Mouse (Mus musculus) embryonic facial prominence, embryonic 14.5 days (tissue): Measurements from ENCODE around the gene Anks1b. TPM values are rescaled to one million over a fixed set of nuclear protein-coding genes. Genes with fewer than 3 reads are reported as not detected.
A peak's percentile ranks its signal among the peaks of the same experiment; 100 is the strongest.

Experiments used
- ATAC-seq: fragments of 200-750 bp; cut with Nextera tagmentation; 2 replicates; pipeline ENCODE4 v1.8.0; 2017; ENCODE audit warnings: low read depth, moderate number of reproducible peaks, moderate TSS enrichment
- DNase-seq: peaks from one replicate; pipeline ENCODE4 v3.0.0-alpha.2; 2015; ENCODE audit warnings: low spot score
- H3K27ac ChIP-seq: fragments of 300-500 bp; sonication (generic); replicated peaks from 2 replicates; pipeline ENCODE4 v1.5.1; 2014; ENCODE audit warnings: low read depth, mild to moderate bottlenecking, low read length, moderate library complexity
- H3K27me3 ChIP-seq: fragments of 300-500 bp; sonication (generic); replicated peaks from 2 replicates; pipeline ENCODE4 v1.6.1; 2014; ENCODE audit warnings: low read length; ENCODE audit not compliant: control insufficient read depth, insufficient read depth
- H3K36me3 ChIP-seq: fragments of 300-500 bp; sonication (generic); 2 replicates; pipeline ENCODE4 v1.6.1; 2014; ENCODE audit warnings: low read length, mixed read lengths; ENCODE audit not compliant: control insufficient read depth, insufficient read depth
- H3K4me1 ChIP-seq: fragments of 300-500 bp; sonication (generic); 2 replicates; pipeline ENCODE4 v1.6.1; 2014; ENCODE audit warnings: antibody characterized with exemption, low read length; ENCODE audit not compliant: control insufficient read depth, insufficient read depth
- H3K4me2 ChIP-seq: fragments of 300-500 bp; sonication (generic); 2 replicates; pipeline ENCODE4 v1.6.1; 2014; ENCODE audit warnings: low read depth, mild to moderate bottlenecking, low read length, moderate library complexity, mixed read lengths
- H3K4me3 ChIP-seq: fragments of 300-500 bp; sonication (generic); 2 replicates; pipeline ENCODE4 v1.5.1; 2014; ENCODE audit warnings: low read depth, mild to moderate bottlenecking, low read length
- H3K9ac ChIP-seq: fragments of 300-500 bp; sonication (generic); 2 replicates; pipeline ENCODE4 v1.6.1; 2014; ENCODE audit warnings: low read depth, mild to moderate bottlenecking, low read length, moderate library complexity, mixed read lengths
- H3K9me3 ChIP-seq: fragments of 300-500 bp; sonication (generic); 2 replicates; pipeline ENCODE4 v1.6.1; 2016; ENCODE audit warnings: low read length; ENCODE audit not compliant: control insufficient read depth
- WGBS: fragments of 180-500 bp; shearing (Covaris S2); extraction: QIAGEN DNeasy Blood & Tissue Kit; methylation state at CpG from one replicate; pipeline ENCODE4 v1.1.7; 2014; 5-methylcytosine and 5-hydroxymethylcytosine counted together
- polyA plus RNA-seq: library from polyadenylated mRNA; unstranded; fragments of >200 nt; fragmentation: Nextera tagmentation; extraction: Ambion mirVana; gene quantifications from 2 replicates; pipeline ENCODE4 v1.2.1, GENCODE M21; 2014

Anks1b gene
- polyA plus RNA-seq, 1 experiment from 2014 or later: 2.2 TPM

GRCm38 (mm10) chr10:90830268-90830585 lies 956.9 kb downstream of the Anks1b start:
- Histone ChIP-seq H3K4me2 (peak overlapping the region; percentile 94; the same call in 1 of the 2 replicates), H3K9ac (no peak overlapping the region), H3K27me3 (peaks cover 74% of the 10 kb centered on the region), H3K4me1 (no peaks in the 10 kb centered on the region), H3K27ac (no peak overlapping the region), H3K36me3 (no peaks in the 10 kb centered on the region), H3K9me3 (no peaks in the 10 kb centered on the region), H3K4me3 (peak overlapping the region; percentile 58)
- WGBS: 2% methylated on average over 11 of the region's 11 CpGs
- ATAC-seq (no peak), DNase-seq (no peak)

GRCm38 (mm10) chr10:90830591-90831287 lies 957.4 kb downstream of the Anks1b start:
- Histone ChIP-seq H3K27me3 (peaks cover 71% of the 10 kb centered on the region), H3K36me3 (no peaks in the 10 kb centered on the region), H3K4me3 (peak overlapping the region; percentile 58; the same call in 1 of the 2 replicates), H3K4me2 (peak overlapping the region; percentile 94; the same call in 1 of the 2 replicates), H3K4me1 (no peaks in the 10 kb centered on the region), H3K9me3 (no peaks in the 10 kb centered on the region), H3K9ac (no peak overlapping the region), H3K27ac (no peak overlapping the region)
- DNase-seq: no peak
- WGBS: 4% methylated on average over 21 of the region's 21 CpGs
- no peak for ATAC-seq

- Histone ChIP-seq H3K4me2 (no peak overlapping the region), H3K9me3 (no peaks in the 10 kb centered on the region), H3K36me3 (no peaks in the 10 kb centered on the region), H3K4me1 (no peaks in the 10 kb centered on the region), H3K27me3 (peaks cover 69% of the 10 kb centered on the region), H3K4me3 (no peak overlapping the region), H3K9ac (no peak overlapping the region), H3K27ac (no peak overlapping the region)
- DNase-seq (no peak), ATAC-seq (no peak)
- WGBS: 19% methylated on average over 2 of the region's 2 CpGs
Observed at GRCm38 (mm10) chr10:90831288-90831626, 957.9 kb downstream of the Anks1b start.

GRCm38 (mm10) chr10:90834306-90834705 lies 961.0 kb downstream of the Anks1b start:
- Histone ChIP-seq H3K4me3 (no peak overlapping the region), H3K27ac (no peak overlapping the region), H3K27me3 (peaks cover 44% of the 10 kb centered on the region), H3K9ac (no peak overlapping the region), H3K4me1 (no peaks in the 10 kb centered on the region), H3K36me3 (no peaks in the 10 kb centered on the region), H3K9me3 (no peaks in the 10 kb centered on the region), H3K4me2 (no peak overlapping the region)
- DNase-seq (no peak), ATAC-seq (no peak)
- WGBS: 21% methylated on average over 5 of the region's 5 CpGs

GRCm38 (mm10) chr10:90835195-90835594 lies 961.9 kb downstream of the Anks1b start:
- Histone ChIP-seq H3K36me3 (no peaks in the 10 kb centered on the region), H3K27ac (no peak overlapping the region)

GRCm38 (mm10) chr10:90839611-90840335 lies 966.5 kb downstream of the Anks1b start:
- Histone ChIP-seq H3K9me3 (no peaks in the 10 kb centered on the region), H3K27ac (no peak overlapping the region), H3K4me2 (no peak overlapping the region), H3K9ac (no peak overlapping the region), H3K4me3 (no peak overlapping the region), H3K4me1 (no peaks in the 10 kb centered on the region), H3K27me3 (peaks cover 3% of the 10 kb centered on the region; the same call in 1 of the 2 replicates), H3K36me3 (no peaks in the 10 kb centered on the region)
- no peak for ATAC-seq
- WGBS: 75% methylated on average over 9 of the region's 9 CpGs
- DNase-seq: no peak

More at GRCm38 (mm10) chr10:90835195-90835594, 961.9 kb downstream of the Anks1b start:
- ATAC-seq: no peak
- H3K4me1 ChIP-seq: no peaks in the 10 kb centered on the region
- no peak for DNase-seq
- no peak overlapping the region for H3K4me3 ChIP-seq
- peaks cover 35% of the 10 kb centered on the region for H3K27me3 ChIP-seq
- H3K4me2 ChIP-seq: no peak overlapping the region
- H3K9me3 ChIP-seq: no peaks in the 10 kb centered on the region
- no peak overlapping the region for H3K9ac ChIP-seq

- peaks cover 3% of the 10 kb centered on the region; the same call in 1 of the 2 replicates for H3K27me3 ChIP-seq
- no peak overlapping the region for H3K4me2 ChIP-seq
- no peak overlapping the region for H3K9ac ChIP-seq
- ATAC-seq: no peak
- no peak overlapping the region for H3K4me3 ChIP-seq
- no peaks in the 10 kb centered on the region for H3K4me1 ChIP-seq
- no peak overlapping the region for H3K27ac ChIP-seq
- DNase-seq: no peak
- WGBS: 76% methylated on average over 2 of the region's 2 CpGs
- no peaks in the 10 kb centered on the region for H3K9me3 ChIP-seq
- no peaks in the 10 kb centered on the region for H3K36me3 ChIP-seq
Observed at GRCm38 (mm10) chr10:90842398-90842797, 969.1 kb downstream of the Anks1b start.

- ATAC-seq (no peak), DNase-seq (no peak)
- WGBS: 90% methylated on average over 6 of the region's 6 CpGs
- Histone ChIP-seq H3K27ac (no peak overlapping the region), H3K27me3 (no peaks in the 10 kb centered on the region), H3K4me3 (no peak overlapping the region), H3K4me1 (no peaks in the 10 kb centered on the region), H3K4me2 (no peak overlapping the region), H3K36me3 (no peaks in the 10 kb centered on the region), H3K9me3 (no peaks in the 10 kb centered on the region), H3K9ac (no peak overlapping the region)
Observed at GRCm38 (mm10) chr10:90851077-90851476, 977.8 kb downstream of the Anks1b start.

GRCm38 (mm10) chr10:90851999-90852398 lies 978.7 kb downstream of the Anks1b start:
- DNase-seq (no peak), ATAC-seq (no peak)
- no peaks in the 10 kb centered on the region for H3K4me1 ChIP-seq
- no peaks in the 10 kb centered on the region for H3K9me3 ChIP-seq
- H3K9ac ChIP-seq: no peak overlapping the region
- H3K4me3 ChIP-seq: no peak overlapping the region
- no peak overlapping the region for H3K4me2 ChIP-seq
- H3K27me3 ChIP-seq: no peaks in the 10 kb centered on the region
- H3K36me3 ChIP-seq: no peaks in the 10 kb centered on the region
- 72% methylated on average over 11 of the region's 11 CpGs for WGBS
- no peak overlapping the region for H3K27ac ChIP-seq
